Mouse (Mus musculus): ENCODE data around the gene Elmo1.

Elmo1 gene

GRCm38 (mm10) chr13:20404530-20404929 lies 314.1 kb downstream of the Elmo1 start:
- no peak for DNase-seq

- DNase-seq = no peak
These were observed 316.2 kb downstream of the Elmo1 start for GRCm38 (mm10) chr13:20406470-20407213.

GRCm38 (mm10) chr13:20410306-20411101 lies 320.1 kb downstream of the Elmo1 start:
- no peak for DNase-seq

GRCm38 (mm10) chr13:20416691-20417660 lies 326.6 kb downstream of the Elmo1 start:
- no peak for DNase-seq

GRCm38 (mm10) chr13:20430998-20431397 lies 340.6 kb downstream of the Elmo1 start:
- DNase-seq = no peak

GRCm38 (mm10) chr13:20433221-20433858 lies 342.9 kb downstream of the Elmo1 start:
- no peak for DNase-seq

- no peak for DNase-seq
These were observed 343.7 kb downstream of the Elmo1 start for GRCm38 (mm10) chr13:20434071-20434470.

- no peak for DNase-seq
These were observed 349.1 kb downstream of the Elmo1 start for GRCm38 (mm10) chr13:20439488-20439887.

GRCm38 (mm10) chr13:20450831-20451353 lies 360.5 kb downstream of the Elmo1 start:
- no peak for DNase-seq

- DNase-seq = no peak
These were observed 364.0 kb downstream of the Elmo1 start for GRCm38 (mm10) chr13:20454357-20454756.

GRCm38 (mm10) chr13:20460096-20460495 lies 369.7 kb downstream of the Elmo1 start:
- DNase-seq = no peak

- no peak for DNase-seq
These were observed 371.2 kb downstream of the Elmo1 start for GRCm38 (mm10) chr13:20461616-20462015.

GRCm38 (mm10) chr13:20464161-20464560 lies 373.8 kb downstream of the Elmo1 start:
- no peak for DNase-seq

GRCm38 (mm10) chr13:20467381-20467780 lies 377.0 kb downstream of the Elmo1 start:
- DNase-seq = no peak

- DNase-seq = peak; percentile 40 to 68
These were observed 381.3 kb downstream of the Elmo1 start for GRCm38 (mm10) chr13:20471732-20472131.

GRCm38 (mm10) chr13:20472301-20472831 lies 382.0 kb downstream of the Elmo1 start:
- DNase-seq = no peak

GRCm38 (mm10) chr13:20472891-20473539 lies 382.6 kb downstream of the Elmo1 start:
- no peak for DNase-seq

- DNase-seq = no peak
These were observed 383.3 kb downstream of the Elmo1 start for GRCm38 (mm10) chr13:20473641-20474078.

GRCm38 (mm10) chr13:20474600-20474999 lies 384.2 kb downstream of the Elmo1 start:
- DNase-seq = no peak

GRCm38 (mm10) chr13:20481805-20482204 lies 391.4 kb downstream of the Elmo1 start:
- no peak for DNase-seq

GRCm38 (mm10) chr13:20489110-20489509 lies 398.7 kb downstream of the Elmo1 start:
- no peak for DNase-seq

Data from lung, postnatal 4 days (tissue).